Mouse (Mus musculus): ENCODE measurements around the gene Galnt9. TPM values are rescaled to one million over a fixed set of nuclear protein-coding genes. Genes with fewer than 3 reads are reported as not detected.

Gene Galnt9
- polyA plus RNA-seq, 1 experiment from 2014 or later: 19.4 TPM

GRCm38 (mm10) chr5:110603016-110603685 lies 59.0 kb downstream of the Galnt9 start:
- H3K4me1 ChIP-seq (ENCODE audit: control insufficient read depth, insufficient read depth, low read length): 0 out of 2 replicates have a peak, but pooled peaks cover 2% of the 10 kb centered on the region
- H3K4me2 ChIP-seq (ENCODE audit: low read length): no peak overlapping the region
- ATAC-seq (ENCODE audit: low FRiP score, low TSS enrichment) (no peak), DNase-seq (no peak)
- H3K27me3 ChIP-seq (ENCODE audit: control insufficient read depth, insufficient read depth, low read length): no peaks in the 10 kb centered on the region
- no peaks in the 10 kb centered on the region for H3K9me3 ChIP-seq (ENCODE audit: control insufficient read depth, low read length)
- 90% methylated on average over 7 of the region's 7 CpGs for WGBS
- H3K4me3 ChIP-seq (replicated peaks; ENCODE audit: low read depth, low read length): no peak overlapping the region
- H3K36me3 ChIP-seq (ENCODE audit: control insufficient read depth, insufficient read depth, low read length): no peaks in the 10 kb centered on the region
- H3K27ac ChIP-seq (replicated peaks; ENCODE audit: low read depth, low read length): no peak overlapping the region
- no peak overlapping the region for H3K9ac ChIP-seq (replicated peaks; ENCODE audit: low read length)

GRCm38 (mm10) chr5:110604311-110604710 lies 60.2 kb downstream of the Galnt9 start:
- Histone ChIP-seq H3K9me3 (ENCODE audit: control insufficient read depth, low read length) (no peaks in the 10 kb centered on the region), H3K4me3 (replicated peaks; ENCODE audit: low read depth, low read length) (no peak overlapping the region), H3K27me3 (ENCODE audit: control insufficient read depth, insufficient read depth, low read length) (no peaks in the 10 kb centered on the region), H3K9ac (replicated peaks; ENCODE audit: low read length) (no peak overlapping the region), H3K36me3 (ENCODE audit: control insufficient read depth, insufficient read depth, low read length) (no peaks in the 10 kb centered on the region), H3K4me1 (ENCODE audit: control insufficient read depth, insufficient read depth, low read length) (peaks cover 2% of the 10 kb centered on the region; the same call in 1 of the 2 replicates), H3K27ac (replicated peaks; ENCODE audit: low read depth, low read length) (no peak overlapping the region), H3K4me2 (ENCODE audit: low read length) (no peak overlapping the region)
- ATAC-seq (ENCODE audit: low FRiP score, low TSS enrichment): no peak
- 88% methylated on average over 2 of the region's 2 CpGs for WGBS
- DNase-seq: no peak

GRCm38 (mm10) chr5:110605531-110606221 lies 61.5 kb downstream of the Galnt9 start:
- WGBS: 65% methylated on average over 5 of the region's 5 CpGs
- no peak overlapping the region for H3K9ac ChIP-seq (replicated peaks; ENCODE audit: low read length)
- H3K36me3 ChIP-seq (ENCODE audit: control insufficient read depth, insufficient read depth, low read length): no peaks in the 10 kb centered on the region
- H3K9me3 ChIP-seq (ENCODE audit: control insufficient read depth, low read length): no peaks in the 10 kb centered on the region
- H3K27me3 ChIP-seq (ENCODE audit: control insufficient read depth, insufficient read depth, low read length): no peaks in the 10 kb centered on the region
- H3K4me1 ChIP-seq (ENCODE audit: control insufficient read depth, insufficient read depth, low read length): peaks cover 2% of the 10 kb centered on the region; the same call in 1 of the 2 replicates
- H3K4me2 ChIP-seq (ENCODE audit: low read length): no peak overlapping the region
- ATAC-seq (ENCODE audit: low FRiP score, low TSS enrichment) (no peak), DNase-seq (no peak)
- no peak overlapping the region for H3K4me3 ChIP-seq (replicated peaks; ENCODE audit: low read depth, low read length)
- no peak overlapping the region for H3K27ac ChIP-seq (replicated peaks; ENCODE audit: low read depth, low read length)

- H3K4me1 ChIP-seq (ENCODE audit: control insufficient read depth, insufficient read depth, low read length): peaks cover 2% of the 10 kb centered on the region; the same call in 1 of the 2 replicates
- no peaks in the 10 kb centered on the region for H3K36me3 ChIP-seq (ENCODE audit: control insufficient read depth, insufficient read depth, low read length)
- no peak overlapping the region for H3K4me2 ChIP-seq (ENCODE audit: low read length)
- H3K27me3 ChIP-seq (ENCODE audit: control insufficient read depth, insufficient read depth, low read length): no peaks in the 10 kb centered on the region
- no peak overlapping the region for H3K4me3 ChIP-seq (replicated peaks; ENCODE audit: low read depth, low read length)
- 71% methylated on average over 3 of the region's 3 CpGs for WGBS
- H3K27ac ChIP-seq (replicated peaks; ENCODE audit: low read depth, low read length): no peak overlapping the region
- ATAC-seq (ENCODE audit: low FRiP score, low TSS enrichment) (no peak), DNase-seq (no peak)
- H3K9ac ChIP-seq (replicated peaks; ENCODE audit: low read length): no peak overlapping the region
- no peaks in the 10 kb centered on the region for H3K9me3 ChIP-seq (ENCODE audit: control insufficient read depth, low read length)
Observed at GRCm38 (mm10) chr5:110607767-110608166, 63.6 kb downstream of the Galnt9 start.

- DNase-seq: no peak
- Histone ChIP-seq H3K4me3 (replicated peaks; ENCODE audit: low read depth, low read length) (no peak overlapping the region), H3K27me3 (ENCODE audit: control insufficient read depth, insufficient read depth, low read length) (no peaks in the 10 kb centered on the region), H3K9ac (replicated peaks; ENCODE audit: low read length) (no peak overlapping the region), H3K9me3 (ENCODE audit: control insufficient read depth, low read length) (no peaks in the 10 kb centered on the region), H3K4me1 (ENCODE audit: control insufficient read depth, insufficient read depth, low read length) (peaks cover 2% of the 10 kb centered on the region; the same call in 1 of the 2 replicates), H3K36me3 (ENCODE audit: control insufficient read depth, insufficient read depth, low read length) (no peaks in the 10 kb centered on the region), H3K4me2 (ENCODE audit: low read length) (no peak overlapping the region), H3K27ac (replicated peaks; ENCODE audit: low read depth, low read length) (no peak overlapping the region)
- ATAC-seq (ENCODE audit: low FRiP score, low TSS enrichment): no peak
- WGBS: 83% methylated on average over 6 of the region's 6 CpGs
Observed at GRCm38 (mm10) chr5:110608336-110608735, 64.2 kb downstream of the Galnt9 start.

- ATAC-seq (ENCODE audit: low FRiP score, low TSS enrichment): no peak
- no peak overlapping the region for H3K27ac ChIP-seq (replicated peaks; ENCODE audit: low read depth, low read length)
- no peaks in the 10 kb centered on the region for H3K36me3 ChIP-seq (ENCODE audit: control insufficient read depth, insufficient read depth, low read length)
- no peaks in the 10 kb centered on the region for H3K9me3 ChIP-seq (ENCODE audit: control insufficient read depth, low read length)
- H3K4me1 ChIP-seq (ENCODE audit: control insufficient read depth, insufficient read depth, low read length): peaks cover 2% of the 10 kb centered on the region; the same call in 1 of the 2 replicates
- DNase-seq: no peak
- H3K4me3 ChIP-seq (replicated peaks; ENCODE audit: low read depth, low read length): no peak overlapping the region
- no peaks in the 10 kb centered on the region for H3K27me3 ChIP-seq (ENCODE audit: control insufficient read depth, insufficient read depth, low read length)
- no peak overlapping the region for H3K9ac ChIP-seq (replicated peaks; ENCODE audit: low read length)
- WGBS: 56% methylated on average over 8 of the region's 8 CpGs
- no peak overlapping the region for H3K4me2 ChIP-seq (ENCODE audit: low read length)
Observed at GRCm38 (mm10) chr5:110608941-110609340, 64.8 kb downstream of the Galnt9 start.

- DNase-seq (no peak), ATAC-seq (ENCODE audit: low FRiP score, low TSS enrichment) (no peak)
- H3K36me3 ChIP-seq (ENCODE audit: control insufficient read depth, insufficient read depth, low read length): no peaks in the 10 kb centered on the region
- H3K9ac ChIP-seq (replicated peaks; ENCODE audit: low read length): no peak overlapping the region
- no peaks in the 10 kb centered on the region for H3K27me3 ChIP-seq (ENCODE audit: control insufficient read depth, insufficient read depth, low read length)
- peaks cover 2% of the 10 kb centered on the region; the same call in 1 of the 2 replicates for H3K4me1 ChIP-seq (ENCODE audit: control insufficient read depth, insufficient read depth, low read length)
- no peaks in the 10 kb centered on the region for H3K9me3 ChIP-seq (ENCODE audit: control insufficient read depth, low read length)
- H3K4me2 ChIP-seq (ENCODE audit: low read length): no peak overlapping the region
- no peak overlapping the region for H3K27ac ChIP-seq (replicated peaks; ENCODE audit: low read depth, low read length)
- 91% methylated on average over 3 of the region's 3 CpGs for WGBS
- no peak overlapping the region for H3K4me3 ChIP-seq (replicated peaks; ENCODE audit: low read depth, low read length)
Observed at GRCm38 (mm10) chr5:110609425-110609824, 65.3 kb downstream of the Galnt9 start.

GRCm38 (mm10) chr5:110609868-110610267 lies 65.7 kb downstream of the Galnt9 start:
- 87% methylated on average over 5 of the region's 5 CpGs for WGBS
- ATAC-seq (ENCODE audit: low FRiP score, low TSS enrichment) (no peak), DNase-seq (no peak)
- Histone ChIP-seq H3K4me1 (ENCODE audit: control insufficient read depth, insufficient read depth, low read length) (peaks cover 2% of the 10 kb centered on the region; the same call in 1 of the 2 replicates), H3K4me3 (replicated peaks; ENCODE audit: low read depth, low read length) (no peak overlapping the region), H3K9ac (replicated peaks; ENCODE audit: low read length) (no peak overlapping the region), H3K9me3 (ENCODE audit: control insufficient read depth, low read length) (no peaks in the 10 kb centered on the region), H3K27ac (replicated peaks; ENCODE audit: low read depth, low read length) (no peak overlapping the region), H3K36me3 (ENCODE audit: control insufficient read depth, insufficient read depth, low read length) (0 out of 2 replicates have a peak, but pooled peaks cover under 1% of the 10 kb centered on the region), H3K27me3 (ENCODE audit: control insufficient read depth, insufficient read depth, low read length) (no peaks in the 10 kb centered on the region), H3K4me2 (ENCODE audit: low read length) (no peak overlapping the region)

Data from midbrain, embryonic 14.5 days (tissue).